Comparison of ENCODE assay signal across 8 mouse cellular contexts in the genomic region with DNA sequence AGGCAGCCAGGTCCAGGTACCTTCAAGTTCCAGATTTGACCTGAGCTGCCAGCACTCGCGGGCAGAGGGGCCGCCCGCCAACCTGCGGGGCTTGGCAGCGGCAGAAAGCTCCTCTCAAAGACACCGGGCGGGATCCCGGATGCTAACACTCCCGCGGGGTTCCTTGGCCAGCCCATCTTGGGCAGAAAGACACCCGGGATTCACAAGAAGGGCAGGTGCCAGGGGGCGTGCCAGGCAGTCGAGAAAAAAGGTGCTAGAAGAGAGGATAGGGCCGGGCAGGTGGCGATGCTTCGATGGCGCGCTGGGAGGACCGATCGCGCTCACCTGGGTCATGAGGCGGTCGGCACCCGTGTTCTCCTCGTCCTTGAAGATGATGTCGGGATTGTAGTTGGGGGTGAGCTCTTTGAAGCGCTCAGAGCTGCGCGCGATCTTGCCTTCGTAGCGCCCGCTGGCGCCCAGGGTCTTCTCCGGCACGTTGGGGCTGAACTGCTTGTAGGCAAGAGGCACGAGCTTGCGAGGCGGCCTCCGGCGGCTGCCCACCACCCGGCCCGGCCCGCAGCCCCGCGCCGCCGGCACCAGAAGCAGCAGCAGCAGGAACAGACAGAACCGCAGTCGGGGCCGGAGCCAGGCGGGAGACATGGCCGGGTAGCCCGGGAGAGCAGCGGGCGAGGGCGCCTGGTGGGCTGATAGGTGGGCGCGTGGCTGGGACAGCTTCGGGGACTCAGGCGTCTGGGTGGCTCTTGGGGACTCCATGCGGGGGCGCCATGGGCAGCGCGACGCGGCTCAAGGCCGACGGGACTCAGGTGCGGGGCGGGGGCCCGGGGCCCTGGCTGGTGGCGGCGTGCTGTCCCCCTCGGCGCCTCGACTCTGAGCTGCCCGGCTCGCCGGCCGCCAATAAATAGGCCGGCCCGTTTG. TPM values are rescaled to one million over a fixed set of nuclear protein-coding genes. Genes with fewer than 3 reads are reported as not detected.
DNase-seq lines count a peak whose midpoint lies in the region; ATAC-seq and TF ChIP-seq lines count a peak whose summit lies in the region.

No protein-coding gene starts in this region.

- H3K4me3 ChIP-seq in lung, embryonic 16.5 days (ENCODE audit: low read length) = peak overlapping the region; percentile 44
- H3K4me3 ChIP-seq in forebrain, embryonic 16.5 days (replicated peaks; ENCODE audit: low read length) = peak overlapping the region; percentile 39
- H3K4me3 ChIP-seq in olfactory bulb, adult 2 months (ENCODE audit: insufficient read depth, low read depth, low read length) = peak overlapping the region; percentile 8

- H3K36me3 ChIP-seq in lung, embryonic 16.5 days (ENCODE audit: control insufficient read depth, insufficient read depth, low read length) = no peaks in the 10 kb centered on the region
- H3K36me3 ChIP-seq in forebrain, embryonic 16.5 days (ENCODE audit: control insufficient read depth, insufficient read depth) = no peaks in the 10 kb centered on the region

- peaks cover 78% of the 10 kb centered on the region for H3K27me3 ChIP-seq in lung, embryonic 16.5 days (ENCODE audit: control insufficient read depth, insufficient read depth, low read depth, low read length)
- H3K27me3 ChIP-seq in forebrain, embryonic 16.5 days (replicated peaks; ENCODE audit: control insufficient read depth, insufficient read depth, low read length) = peaks cover 84% of the 10 kb centered on the region

- ATAC-seq in lung, embryonic 16.5 days (ENCODE audit: low read depth) = peak; percentile 15; the same call in 1 of the 2 replicates
- no peak for ATAC-seq in forebrain, embryonic 16.5 days

- no peak for TF ChIP-seq POLR2A in olfactory bulb, adult 2 months (IDR thresholded peaks at IDR 0.05; ENCODE audit: insufficient read depth, low read depth, low read length)

- H3K4me1 ChIP-seq in lung, embryonic 16.5 days (replicated peaks; ENCODE audit: control insufficient read depth, insufficient read depth, low read length) = peaks cover 16% of the 10 kb centered on the region
- peaks cover 30% of the 10 kb centered on the region for H3K4me1 ChIP-seq in forebrain, embryonic 16.5 days (replicated peaks; ENCODE audit: control insufficient read depth, insufficient read depth, low read length)
- H3K4me1 ChIP-seq in olfactory bulb, adult 2 months (ENCODE audit: control insufficient read depth, insufficient read depth, low read length) = peaks cover 37% of the 10 kb centered on the region

- no peak overlapping the region for H3K27ac ChIP-seq in lung, embryonic 16.5 days (ENCODE audit: low read length)
- no peak overlapping the region for H3K27ac ChIP-seq in forebrain, embryonic 16.5 days (ENCODE audit: low read length)
- H3K27ac ChIP-seq in olfactory bulb, adult 2 months (ENCODE audit: insufficient read depth, low read depth, low read length) = no peak overlapping the region

- no peak overlapping the region; the same call in 1 of the 2 replicates for H3K9ac ChIP-seq in lung, embryonic 16.5 days (ENCODE audit: low read length)
- peak overlapping the region; percentile 6; the same call in 1 of the 2 replicates for H3K9ac ChIP-seq in forebrain, embryonic 16.5 days (replicated peaks; ENCODE audit: low read depth, low read length)

- no peaks in the 10 kb centered on the region for H3K9me3 ChIP-seq in lung, embryonic 16.5 days (ENCODE audit: control insufficient read depth, low read length)
- no peaks in the 10 kb centered on the region for H3K9me3 ChIP-seq in forebrain, embryonic 16.5 days (ENCODE audit: control insufficient read depth, low read length)

- no peak for DNase-seq in lung, postnatal 25 days (ENCODE audit: low spot score)
- DNase-seq in kidney, postnatal 4 days = peak; percentile 18 to 43
- no peak for DNase-seq in thymus, postnatal 10 days (ENCODE audit: low spot score in 2 of 2)
- no peak for DNase-seq in spleen, postnatal 36 days (ENCODE audit: low spot score in 2 of 2)
- no peak for DNase-seq in cerebellum, adult 9-10 months

- TF ChIP-seq CTCF in olfactory bulb, adult 2 months (IDR thresholded peaks at IDR 0.05; ENCODE audit: insufficient read depth, low read depth, low read length) = 0 out of 2 replicates have a peak, but pooled peaks have one; percentile 7

- peak overlapping the region; percentile 70 for H3K4me2 ChIP-seq in lung, embryonic 16.5 days (ENCODE audit: low read depth, low read length)
- H3K4me2 ChIP-seq in forebrain, embryonic 16.5 days (ENCODE audit: low read length) = peak overlapping the region; percentile 55

- 2% methylated on average over 81 of the region's 84 CpGs for WGBS in lung, embryonic 16.5 days
- WGBS in forebrain, embryonic 16.5 days = 1% methylated on average over 76 of the region's 84 CpGs
- 2% methylated on average over 84 of the region's 84 CpGs for WGBS in olfactory bulb, adult 2 months

RNA-seq across cellular contexts. Expression of a gene that starts 0.6 kb away (rescaled TPM):
- polyA plus RNA-seq in lung, embryonic 16.5 days (2015; fragmentation: Nextera tagmentation; extraction: Ambion mirVana) = 0.18 and 0.21 TPM in 2 replicates
- 0.16 TPM in 2 replicates for polyA plus RNA-seq in forebrain, embryonic 16.5 days (2015; fragmentation: Nextera tagmentation; extraction: Ambion mirVana)
- polyA plus RNA-seq in olfactory bulb, adult 2 months (2012; ENCODE audit: insufficient read depth, insufficient read length, low replicate concordance, missing spikeins) = not detected in 2 replicates

RNA-seq across cellular contexts. Expression of a gene that starts 15.4 kb away (rescaled TPM):
- polyA plus RNA-seq in lung, embryonic 16.5 days (2015; fragmentation: Nextera tagmentation; extraction: Ambion mirVana) = 2.7 and 2.9 TPM in 2 replicates
- 0.39 and 0.45 TPM in 2 replicates for polyA plus RNA-seq in forebrain, embryonic 16.5 days (2015; fragmentation: Nextera tagmentation; extraction: Ambion mirVana)
- polyA plus RNA-seq in olfactory bulb, adult 2 months (2012; ENCODE audit: insufficient read depth, insufficient read length, low replicate concordance, missing spikeins) = not detected in 2 replicates

RNA-seq across cellular contexts. Expression of a gene that starts 57.9 kb away (rescaled TPM):
- not detected in 2 replicates for polyA plus RNA-seq in lung, embryonic 16.5 days (2015; fragmentation: Nextera tagmentation; extraction: Ambion mirVana)
- polyA plus RNA-seq in forebrain, embryonic 16.5 days (2015; fragmentation: Nextera tagmentation; extraction: Ambion mirVana) = not detected in 2 replicates
- not detected in 2 replicates for polyA plus RNA-seq in olfactory bulb, adult 2 months (2012; ENCODE audit: insufficient read depth, insufficient read length, low replicate concordance, missing spikeins)

Comparison
In these comparisons a context has a peak if more than half of its experiments do, and no peak if none do; other contexts are left out.
1. DNase-seq: peak in kidney, postnatal 4 days (2 of 2); none in lung, postnatal 25 days (single experiment), thymus, postnatal 10 days (0 of 2), spleen, postnatal 36 days (0 of 2) and cerebellum, adult 9-10 months (single experiment).
2. Peak in every context shown above with its lines, with median percentiles within 50 percentile points of each other: H3K4me3 ChIP-seq.